Mouse (Mus musculus) gastrocnemius, adult 2 months (tissue): ENCODE measurements around the gene Prrg1. TPM values are rescaled to one million over a fixed set of nuclear protein-coding genes. Genes with fewer than 3 reads are reported as not detected.
A peak's percentile ranks its signal among the peaks of the same experiment; 100 is the strongest.
"Not testable (repeated sequence)": the region's sequence is repeated elsewhere in the genome, so short reads cannot be mapped to it uniquely, and the experiment has no call there.

ENCODE experiments used
- DNase-seq: peaks from one replicate; pipeline ENCODE4 v3.0.0; 2022
- H3K27ac ChIP-seq: fragments of 200-600 bp; 2 replicates; pipeline ENCODE4 v1.8.1; 2022; ENCODE audit warnings: mild to moderate bottlenecking
- H3K4me3 ChIP-seq: fragments of 200-600 bp; 2 replicates; pipeline ENCODE4 v1.8.1; 2022; ENCODE audit warnings: mild to moderate bottlenecking, moderate library complexity
- CTCF ChIP-seq: fragments of 200-600 bp; IDR thresholded peaks from 2 replicates; pipeline ENCODE4 v1.8.1; 2022; ENCODE audit warnings: antibody characterized with exemption, mild to moderate bottlenecking, moderate library complexity
- intact Hi-C: fragments of 180-260 bp; cut with DNase I; formaldehyde crosslinking; loops from one replicate; pipeline ENCODE4 v1.15.1; 2025
- total RNA-seq, 2 experiments: library from RNA; stranded (reverse); gene quantifications; 2 replicates each; pipeline ENCODE4 v1.2.3; 2021

The Prrg1 gene
- total RNA-seq, 2 experiments from 2014 or later = 3.5 to 3.8 TPM

DNA sequence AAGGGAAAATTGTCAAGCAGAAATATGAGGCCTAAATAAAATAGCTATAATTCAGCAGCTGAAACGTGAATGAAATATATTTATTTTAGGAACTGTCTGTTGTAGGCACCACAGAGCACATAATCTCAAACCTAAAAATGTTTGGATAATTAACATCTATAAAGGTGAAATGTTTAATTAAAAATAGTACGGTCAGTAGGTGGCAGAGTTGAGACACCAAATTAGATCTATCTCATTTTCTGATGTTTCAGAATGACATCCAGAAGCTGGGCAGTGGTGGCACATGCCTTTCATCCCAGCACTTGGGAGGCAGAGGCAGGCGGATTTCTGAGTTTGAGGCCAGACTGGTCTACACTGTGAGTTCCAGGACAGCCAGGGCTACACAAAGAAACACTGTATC is 104.0 kb downstream of the Prrg1 start:
- H3K4me3 ChIP-seq = no peak overlapping the region
- no peak overlapping the region for H3K27ac ChIP-seq
- DNase-seq = no peak
- intact Hi-C loops = loop anchor here (10.0 kb wide), 2 partner anchors 65 to 125 kb away; no protein-coding TSS in a partner anchor
- TF ChIP-seq CTCF = peak; percentile 43

DNA sequence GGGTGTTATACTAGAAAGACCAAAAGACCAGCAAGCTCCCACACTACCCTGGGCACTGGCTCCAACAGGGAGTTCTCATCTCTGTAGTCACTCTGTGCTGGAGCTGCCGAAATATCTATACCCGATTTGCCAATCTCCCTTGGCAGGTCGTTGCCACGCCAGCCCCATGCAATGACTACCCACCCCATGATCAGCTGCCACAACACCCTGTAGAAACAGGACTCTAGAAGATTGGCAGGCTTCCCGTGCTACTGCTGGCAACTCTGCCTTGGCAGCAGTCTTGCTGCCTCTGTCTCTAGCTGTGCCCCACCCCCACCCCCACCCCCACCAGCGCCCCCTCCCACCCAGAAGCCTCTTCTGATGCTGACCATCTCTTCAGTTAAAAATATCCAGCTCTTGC is 149.3 kb downstream of the Prrg1 start:
- no peak overlapping the region for H3K27ac ChIP-seq
- no peak overlapping the region for H3K4me3 ChIP-seq
- no peak for DNase-seq
- intact Hi-C loops = no loop called here
- TF ChIP-seq CTCF = no peak

DNA sequence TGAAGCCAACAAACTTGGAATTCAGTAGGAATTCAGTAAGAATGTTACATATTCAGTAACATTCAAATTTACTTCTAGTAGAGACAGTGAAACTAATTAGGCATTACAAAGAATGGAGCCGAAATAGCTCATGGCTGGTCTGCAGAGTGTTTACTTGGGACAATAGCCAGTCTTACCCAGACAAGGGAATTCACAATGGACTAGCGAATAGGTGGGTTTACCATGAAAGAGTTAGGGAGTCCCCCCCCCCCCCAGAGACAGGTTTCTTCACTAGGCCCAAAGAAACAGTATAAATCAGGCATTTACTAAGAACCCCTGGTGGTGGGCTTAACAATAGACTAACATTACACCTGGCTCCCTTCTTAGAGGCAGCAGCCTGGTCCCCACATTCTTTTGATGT is 180.3 kb downstream of the Prrg1 start:
- DNase-seq, intact Hi-C loops, H3K4me3 ChIP-seq, H3K27ac ChIP-seq: not testable (repeated sequence)

Other genes starting within 250 kb of the Prrg1 start
- gene 4930480E11Rik, start 214.3 kb downstream of the Prrg1 start, total RNA-seq = not detected
- gene Fam47c, start 153.9 kb upstream of the Prrg1 start, total RNA-seq = not detected